Mouse (Mus musculus) CH12.LX (cell line): ENCODE measurements around the gene Anxa3. TPM values are rescaled to one million over a fixed set of nuclear protein-coding genes. Genes with fewer than 3 reads are reported as not detected.

Experiments
- DNase-seq: peaks from one replicate; pipeline ENCODE4 v3.0.0-alpha.2; 2013; ENCODE audit errors: extremely low read depth
- H3K27ac ChIP-seq: 2 replicates; pipeline ENCODE4 v1.5.1; 2012; ENCODE audit warnings: low read depth, mild to moderate bottlenecking, control low read depth, moderate library complexity; ENCODE audit not compliant: insufficient read depth
- H3K27me3 ChIP-seq: replicated peaks from 2 replicates; pipeline ENCODE3; 2012; ENCODE audit warnings: inconsistent platforms
- H3K36me3 ChIP-seq, 2 experiments: replicated peaks in 1 of 2; 2 replicates each; pipeline versions ENCODE3 to v1.6.1; 2012; ENCODE audit warnings: inconsistent platforms in 1 of 2, low read length in 1 of 2, mild to moderate bottlenecking in 1 of 2, mixed read lengths in 1 of 2, moderate library complexity in 1 of 2; ENCODE audit not compliant: control insufficient read depth in 1 of 2, insufficient read depth in 1 of 2
- H3K4me1 ChIP-seq, 2 experiments: 2 replicates each; pipeline ENCODE4 v1.6.1; 2012; ENCODE audit warnings: inconsistent platforms in 1 of 2, moderate library complexity in 1 of 2; ENCODE audit not compliant: insufficient read depth in 2 of 2, control insufficient read depth in 1 of 2
- H3K4me2 ChIP-seq: 2 replicates; pipeline ENCODE4 v1.6.1; 2012; ENCODE audit warnings: low read depth, mild to moderate bottlenecking, control low read depth; ENCODE audit not compliant: poor library complexity, insufficient read depth, severe bottlenecking
- H3K4me3 ChIP-seq, 3 experiments: fragments of 150-350 bp in 1 of 3; sonication (generic) in 1 of 3; replicated peaks in 1 of 3; 2 replicates each; pipeline versions ENCODE3 to v1.5.1; 2011 to 2012; ENCODE audit warnings: low read depth in 2 of 3, low read length in 2 of 3, mild to moderate bottlenecking in 2 of 3, moderate library complexity in 2 of 3, control low read depth in 1 of 3, improper control_type of control experiment in 1 of 3, inconsistent platforms in 1 of 3, mixed read lengths in 1 of 3; ENCODE audit not compliant: poor library complexity in 1 of 3
- H3K79me2 ChIP-seq: replicated peaks from 2 replicates; pipeline ENCODE4 v1.6.1; 2012; ENCODE audit warnings: mild to moderate bottlenecking, moderate library complexity; ENCODE audit not compliant: control insufficient read depth, poor library complexity, insufficient read depth, severe bottlenecking; ENCODE audit errors: extremely low read depth
- H3K9ac ChIP-seq: 2 replicates; pipeline ENCODE4 v1.6.1; 2012; ENCODE audit warnings: low read depth, mild to moderate bottlenecking, control low read depth, moderate library complexity; ENCODE audit not compliant: insufficient read depth
- H3K9me3 ChIP-seq: replicated peaks from 2 replicates; pipeline ENCODE3; 2012; ENCODE audit warnings: low read length, inconsistent platforms, mixed read lengths
- CHD1 ChIP-seq: IDR thresholded peaks from 2 replicates; pipeline ENCODE4 v1.6.1; 2012; ENCODE audit warnings: low read depth, low read length, improper control_type of control experiment, inconsistent platforms
- CTCF ChIP-seq, 2 experiments: IDR thresholded peaks in 1 of 2; conservative IDR thresholded peaks in 1 of 2; 2 replicates each; pipeline ENCODE4 v1.5.1; 2011 to 2012; ENCODE audit warnings: low read depth in 2 of 2, low read length in 2 of 2, improper control_type of control experiment in 1 of 2, inconsistent platforms in 1 of 2, mild to moderate bottlenecking in 1 of 2, moderate library complexity in 1 of 2
- E2F4 ChIP-seq: IDR thresholded peaks from 2 replicates; pipeline ENCODE4 v1.6.1; 2011; ENCODE audit warnings: low read depth, low read length, improper control_type of control experiment; ENCODE audit not compliant: insufficient replicate concordance
- ELF1 ChIP-seq: IDR thresholded peaks from 2 replicates; pipeline ENCODE4 v1.6.1; 2014; ENCODE audit warnings: low read depth, mild to moderate bottlenecking, inconsistent platforms, low read length, improper control_type of control experiment
- IRF4 ChIP-seq: IDR thresholded peaks from 2 replicates; pipeline ENCODE4 v1.6.1; 2014; ENCODE audit warnings: low read depth, mild to moderate bottlenecking, inconsistent platforms, low read length, improper control_type of control experiment
- JUND ChIP-seq: conservative IDR thresholded peaks from 2 replicates; pipeline ENCODE4 v1.6.1; 2011; ENCODE audit warnings: low read depth, low read length, improper control_type of control experiment
- MEF2A ChIP-seq: IDR thresholded peaks from 2 replicates; pipeline ENCODE4 v1.6.1; 2014; ENCODE audit warnings: low read depth, mild to moderate bottlenecking, inconsistent platforms, low read length, improper control_type of control experiment, borderline replicate concordance
- NELFE ChIP-seq: IDR thresholded peaks from 2 replicates; pipeline ENCODE4 v1.6.1; 2011; ENCODE audit warnings: low read depth, low read length, improper control_type of control experiment
- RAD21 ChIP-seq: IDR thresholded peaks from 2 replicates; pipeline ENCODE4 v1.6.1; 2011; ENCODE audit warnings: low read depth, mild to moderate bottlenecking, low read length, improper control_type of control experiment, moderate library complexity
- SMC3 ChIP-seq: IDR thresholded peaks from 2 replicates; pipeline ENCODE4 v1.6.1; 2011; ENCODE audit warnings: low read depth, low read length, improper control_type of control experiment
- UBTF ChIP-seq: IDR thresholded peaks from 2 replicates; pipeline ENCODE4 v1.6.1; 2012; ENCODE audit warnings: low read depth, mild to moderate bottlenecking, inconsistent platforms, low read length, improper control_type of control experiment, moderate library complexity
- dilution Hi-C: fragments of 300-500 bp; cut with MboI; formaldehyde crosslinking; loops from 2 replicates; pipeline ENCODE4 v1.14.3; 2020; ENCODE audit warnings: low sequenced_read_pairs; ENCODE audit not compliant: extremely low pct_unique_long_range_greater_than_20kb, extremely low pct_ligation_motif_present
- in situ Hi-C: fragments of 300-500 bp; cut with MboI; formaldehyde crosslinking; loops from 3 replicates; pipeline ENCODE4 v1.14.3; 2019; ENCODE audit warnings: low sequenced_read_pairs, low pct_ligation_motif_present, low pct_unique_long_range_greater_than_20kb, mixed read lengths
- polyA plus RNA-seq: library from polyadenylated mRNA; unstranded; fragments of >175 nt; gene quantifications from 2 replicates; pipeline ENCODE4 v1.2.1, GENCODE M21; 2012; ENCODE audit warnings: low read depth; ENCODE audit not compliant: insufficient read length
- total RNA-seq, 2 experiments: library from RNA; depleted of rRNA; stranded (reverse); fragments of 300-350 nt in 1 of 2; fragments of >200 nt in 1 of 2; gene quantifications; 2 replicates each; pipeline ENCODE4 v1.2.3; 2012 to 2014

The Anxa3 gene
- total and polyA plus RNA-seq, 3 experiments = 1.4 TPM; not detected in 2

- Histone ChIP-seq H3K27ac (no peak overlapping the region), H3K9me3 (no peaks in the 10 kb centered on the region)
- in situ Hi-C loops = loop anchor here (10.0 kb wide), 1 partner anchor 195 kb away; no protein-coding TSS in a partner anchor
Measured at GRCm38 (mm10) chr5:96859938-96860337, 66.8 kb downstream of the Anxa3 start.

GRCm38 (mm10) chr5:96867171-96867570 lies 74.0 kb downstream of the Anxa3 start:
- Histone ChIP-seq H3K4me2 (no peak overlapping the region), H3K9me3 (no peaks in the 10 kb centered on the region), H3K4me3 (no peak overlapping the region), H3K79me2 (no peaks in the 10 kb centered on the region), H3K9ac (no peak overlapping the region), H3K27ac (no peak overlapping the region), H3K4me1 (peaks cover 7 to 19% of the 10 kb centered on the region in 2 experiments), H3K36me3 (no peaks in the 10 kb centered on the region), H3K27me3 (no peaks in the 10 kb centered on the region)
- TF ChIP-seq RAD21 = peak; percentile 17
- peak in 1 of 2 experiments; percentile 21; a peak in 1 of 4 replicates for TF ChIP-seq CTCF (conservative IDR thresholded peaks at IDR 0.05 in 1 of 2, IDR thresholded peaks at IDR 0.05 in 1 of 2; ENCODE audit: low read depth in 2 of 2, low read length in 2 of 2)
- no peak for TF ChIP-seq NELFE
- in situ Hi-C loops (no loop called here), dilution Hi-C loops (no loop called here)
- DNase-seq = no peak

More at GRCm38 (mm10) chr5:96859938-96860337, 66.8 kb downstream of the Anxa3 start:
- H3K9ac ChIP-seq = no peak overlapping the region
- no peak overlapping the region for H3K4me2 ChIP-seq
- H3K4me3 ChIP-seq = no peak overlapping the region
- H3K4me1 ChIP-seq = peaks cover 13 to 30% of the 10 kb centered on the region in 2 experiments
- dilution Hi-C loops = no loop called here
- TF ChIP-seq ELF1 (0 out of 2 replicates have a peak, but pooled peaks have one; percentile 25), UBTF (no peak), MEF2A (no peak)
- no peaks in the 10 kb centered on the region for H3K36me3 ChIP-seq
- DNase-seq = no peak
- H3K79me2 ChIP-seq = no peaks in the 10 kb centered on the region
- no peaks in the 10 kb centered on the region for H3K27me3 ChIP-seq

- TF ChIP-seq CHD1 (peak; percentile 96), E2F4 (no peak), IRF4 (peak; percentile 54; the same call in 1 of the 2 replicates), JUND (no peak), SMC3 (no peak)
- TF ChIP-seq, all 38 proteins: peak for 2
- Histone ChIP-seq H3K4me1 (peaks cover 7 to 19% of the 10 kb centered on the region in 2 experiments), H3K9me3 (no peaks in the 10 kb centered on the region), H3K4me3 (no peak overlapping the region), H3K9ac (no peak overlapping the region), H3K27me3 (no peaks in the 10 kb centered on the region), H3K79me2 (no peaks in the 10 kb centered on the region), H3K27ac (no peak overlapping the region), H3K36me3 (no peaks in the 10 kb centered on the region), H3K4me2 (0 out of 2 replicates have a peak overlapping the region, but pooled peaks have one; percentile 16)
- dilution Hi-C loops = no loop called here
- in situ Hi-C loops = no loop called here
- DNase-seq = peak; percentile 34
Measured at GRCm38 (mm10) chr5:96868893-96869292, 75.8 kb downstream of the Anxa3 start.
